ENCODE assay signal across 8 mouse cellular contexts in genomic region chr1:127868300-127869261, GRCm38 (mm10). TPM values are rescaled to one million over a fixed set of nuclear protein-coding genes. Genes with fewer than 3 reads are reported as not detected.
DNase-seq lines count a peak whose midpoint lies in the region; ATAC-seq and TF ChIP-seq lines count a peak whose summit lies in the region.

Gene Rab3gap1, plus strand, starts transcription at chr1:127868773.

- peaks cover 16% of the 10 kb centered on the region for H3K36me3 ChIP-seq in E14TG2a.4 (ENCODE audit: insufficient read depth, low read length)
- peaks cover 6% of the 10 kb centered on the region; the same call in 1 of the 2 replicates for H3K36me3 ChIP-seq in forebrain, embryonic 13.5 days (ENCODE audit: poor library complexity, severe bottlenecking)
- no peaks in the 10 kb centered on the region; the same call in 1 of the 2 replicates for H3K36me3 ChIP-seq in liver, postnatal 0 days (replicated peaks; ENCODE audit: insufficient read depth, low read length)
- 0 out of 2 replicates have a peak, but pooled peaks cover 5% of the 10 kb centered on the region for H3K36me3 ChIP-seq in neural tube, embryonic 14.5 days (ENCODE audit: control insufficient read depth, insufficient read depth, low read length)

- 11% methylated on average over 47 of the region's 47 CpGs for WGBS in forebrain, embryonic 13.5 days
- WGBS in large intestine, adult 2 months, result 10% methylated on average over 47 of the region's 47 CpGs
- 10% methylated on average over 47 of the region's 47 CpGs for WGBS in liver, postnatal 0 days (ENCODE audit: insufficient replicate concordance)
- 12% methylated on average over 47 of the region's 47 CpGs for WGBS in neural tube, embryonic 14.5 days

- intact Hi-C loops in heart, postnatal 10 days (cut with DNase I), result loop anchor here (5.0 kb wide), 1 partner anchor 96 kb away; the partner anchor contains the start of gene Ccnt2

- peak within 1 kb of the TSS; percentile 74 for H3K9ac ChIP-seq in forebrain, embryonic 13.5 days
- peak within 1 kb of the TSS; percentile 84 for H3K9ac ChIP-seq in liver, postnatal 0 days (replicated peaks)
- peak within 1 kb of the TSS; percentile 76 for H3K9ac ChIP-seq in neural tube, embryonic 14.5 days (replicated peaks; ENCODE audit: low read depth, low read length)

- H3K9me3 ChIP-seq in E14TG2a.4 (ENCODE audit: low read length), result no peaks in the 10 kb centered on the region
- H3K9me3 ChIP-seq in forebrain, embryonic 13.5 days (replicated peaks), result no peaks in the 10 kb centered on the region
- H3K9me3 ChIP-seq in liver, postnatal 0 days (ENCODE audit: low read length), result no peaks in the 10 kb centered on the region
- H3K9me3 ChIP-seq in neural tube, embryonic 14.5 days (ENCODE audit: control insufficient read depth, low read length), result no peaks in the 10 kb centered on the region

- H3K27me3 ChIP-seq in E14TG2a.4 (ENCODE audit: insufficient read depth, low read length), result no peaks in the 10 kb centered on the region
- no peaks in the 10 kb centered on the region for H3K27me3 ChIP-seq in forebrain, embryonic 13.5 days
- no peaks in the 10 kb centered on the region for H3K27me3 ChIP-seq in liver, postnatal 0 days (ENCODE audit: insufficient read depth, low read length)
- H3K27me3 ChIP-seq in neural tube, embryonic 14.5 days (ENCODE audit: control insufficient read depth, insufficient read depth, low read length), result no peaks in the 10 kb centered on the region

- peak within 1 kb of the TSS; percentile 94 for H3K4me3 ChIP-seq in E14TG2a.4 (replicated peaks; ENCODE audit: low read length)
- peak within 1 kb of the TSS; percentile 79 for H3K4me3 ChIP-seq in forebrain, embryonic 13.5 days
- H3K4me3 ChIP-seq in liver, postnatal 0 days (ENCODE audit: low read depth, low read length), result peak within 1 kb of the TSS; percentile 91
- H3K4me3 ChIP-seq in neural tube, embryonic 14.5 days (ENCODE audit: low read depth, low read length), result peak within 1 kb of the TSS; percentile 68

- H3K4me2 ChIP-seq in forebrain, embryonic 13.5 days, result peak within 1 kb of the TSS; percentile 70
- H3K4me2 ChIP-seq in liver, postnatal 0 days (ENCODE audit: low read depth, low read length), result peak within 1 kb of the TSS; percentile 77
- H3K4me2 ChIP-seq in neural tube, embryonic 14.5 days (ENCODE audit: low read depth, low read length), result peak within 1 kb of the TSS; percentile 68

- peaks cover 4% of the 10 kb centered on the region for H3K4me1 ChIP-seq in E14TG2a.4 (replicated peaks; ENCODE audit: low read depth, low read length)
- peaks cover 10% of the 10 kb centered on the region for H3K4me1 ChIP-seq in forebrain, embryonic 13.5 days
- H3K4me1 ChIP-seq in liver, postnatal 0 days (ENCODE audit: insufficient read depth), result peaks cover 9% of the 10 kb centered on the region
- peaks cover 5% of the 10 kb centered on the region; the same call in 1 of the 2 replicates for H3K4me1 ChIP-seq in neural tube, embryonic 14.5 days (ENCODE audit: control insufficient read depth, insufficient read depth, low read length)

- peak; percentile 99 for ATAC-seq in forebrain, embryonic 13.5 days
- ATAC-seq in liver, postnatal 0 days, result peak; percentile 99
- peak; percentile 98 for ATAC-seq in neural tube, embryonic 14.5 days (ENCODE audit: low read depth)

- DNase-seq in c-Kit-positive CD71-positive TER-119-positive erythroid progenitor cells, embryonic 14.5 days (ENCODE audit: low spot score), result peak; percentile 86
- peak; percentile 90 to 92 for DNase-seq in heart, postnatal 10 days
- peak; percentile 80 for DNase-seq in large intestine, adult 2 months (ENCODE audit: low read depth, low spot score)
- peak; percentile 93 for DNase-seq in liver, postnatal 0 days
- peak; percentile 97 for DNase-seq in testis, postnatal 10 days (ENCODE audit: low spot score)

- TF ChIP-seq EP300 in liver, postnatal 0 days (IDR thresholded peaks at IDR 0.05; ENCODE audit: low read depth), result no peak

- TF ChIP-seq CTCF in E14TG2a.4 (conservative IDR thresholded peaks at IDR 0.05; ENCODE audit: low read length), result no peak
- no peak for TF ChIP-seq CTCF in liver, postnatal 0 days (IDR thresholded peaks at IDR 0.05; ENCODE audit: low read depth)

- H3K27ac ChIP-seq in forebrain, embryonic 13.5 days, result peak within 1 kb of the TSS; percentile 65
- peak within 1 kb of the TSS; percentile 94 for H3K27ac ChIP-seq in liver, postnatal 0 days (ENCODE audit: low read depth)
- H3K27ac ChIP-seq in neural tube, embryonic 14.5 days (ENCODE audit: low read depth, low read length), result peak within 1 kb of the TSS; percentile 81

RNA-seq across cellular contexts. Expression of gene Rab3gap1, which starts in this region (rescaled TPM):
- 16.1 and 17.8 TPM in 2 replicates for polyA plus RNA-seq in forebrain, embryonic 13.5 days (2015; fragmentation: Nextera tagmentation; extraction: Ambion mirVana)
- total RNA-seq in heart, postnatal 10 days (2021), result 10 to 100 TPM; 41.4 to 46.1 TPM
- polyA plus RNA-seq in large intestine, adult 2 months (2012; rRNA removed), result 14.6 and 15.9 TPM in 2 replicates
- polyA plus RNA-seq in liver, postnatal 0 days (2015; fragmentation: Nextera tagmentation; extraction: Ambion mirVana), result 8.3 and 8.9 TPM in 2 replicates
- 23.3 and 28.5 TPM in 2 replicates for polyA plus RNA-seq in neural tube, embryonic 14.5 days (2014; fragmentation: Nextera tagmentation; extraction: Ambion mirVana)

Comparison
In these comparisons a context has a peak if more than half of its experiments do, and no peak if none do; other contexts are left out.
1. Peak in every context shown above with its lines: DNase-seq, ATAC-seq, H3K4me3 ChIP-seq and H3K27ac ChIP-seq.